Mouse (Mus musculus): ENCODE data around the gene Phpt1.
A peak's percentile ranks its signal among the peaks of the same experiment; 100 is the strongest.
"Not testable (repeated sequence)": the region's sequence is repeated elsewhere in the genome, so short reads cannot be mapped to it uniquely, and the experiment has no call there.

Phpt1 gene

DNA sequence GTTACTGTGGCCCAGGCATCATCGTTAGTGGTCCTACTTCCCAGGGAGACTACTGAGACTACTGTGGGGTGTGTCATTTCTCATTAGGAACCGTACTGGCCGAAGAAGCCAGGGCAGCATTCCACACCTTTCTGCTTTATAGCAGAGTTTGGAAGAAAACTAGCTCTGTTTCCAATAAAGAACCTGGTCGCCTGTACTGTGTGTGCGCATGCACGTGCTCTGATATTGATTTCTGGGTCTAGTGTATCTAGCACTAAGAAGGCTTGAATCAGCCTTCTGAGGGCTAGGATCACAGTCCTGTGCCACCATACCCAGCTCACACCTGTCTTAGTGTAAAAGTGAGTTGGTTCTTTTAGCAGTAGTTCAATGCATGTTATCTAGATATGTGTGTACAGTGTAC, 16.2 kb downstream of the Phpt1 start:
- no peak for DNase-seq

- DNase-seq = no peak
Observed at GRCm38 (mm10) chr2:25557964-25558360, 17.1 kb downstream of the Phpt1 start.

GRCm38 (mm10) chr2:25557221-25557963, 17.6 kb downstream of the Phpt1 start, which contains the start of gene Edf1:
TSS of gene Edf1 (plus strand) at chr2:25557847.
- peak; percentile 95 for DNase-seq

DNA sequence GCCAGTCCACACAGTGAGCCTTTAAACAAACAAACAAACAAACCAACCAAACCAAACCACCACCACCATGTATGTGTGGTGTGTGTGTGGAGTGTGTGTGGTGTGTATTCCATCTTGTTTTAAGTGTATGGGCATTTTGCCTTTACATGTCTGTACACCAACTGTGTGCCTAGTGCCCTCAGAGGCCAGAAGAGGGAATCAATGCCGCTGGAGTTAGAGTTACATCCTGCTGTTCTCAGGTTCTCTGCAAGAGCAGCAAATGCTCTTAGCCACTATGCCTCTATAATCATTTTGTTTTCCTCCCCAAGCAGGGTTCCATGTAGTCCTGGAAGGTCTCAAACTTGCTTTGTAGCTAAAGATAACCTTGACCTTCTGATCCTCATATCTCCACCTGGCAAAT, 18.7 kb downstream of the Phpt1 start:
- no peak for DNase-seq

DNA sequence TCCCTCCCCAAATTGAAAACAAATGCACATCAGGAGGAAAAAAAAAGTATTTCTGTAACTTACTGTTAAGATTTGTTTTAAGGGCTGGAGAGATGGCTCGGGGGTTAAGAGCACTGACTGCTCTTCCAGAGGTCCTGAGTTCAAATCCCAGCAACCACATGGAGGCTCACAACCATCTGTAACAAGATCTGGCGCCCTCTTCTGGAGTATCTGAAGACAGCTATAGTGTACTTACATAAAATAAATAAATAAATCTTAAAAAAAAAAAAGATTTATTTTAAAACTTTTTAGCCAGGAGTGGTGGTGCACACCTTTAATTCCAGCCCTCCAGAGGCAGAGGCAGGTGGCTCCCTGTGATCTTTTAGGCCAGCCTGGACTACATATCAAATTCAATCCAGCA, 19.5 kb downstream of the Phpt1 start:
- not testable (repeated sequence) for DNase-seq

GRCm38 (mm10) chr2:25553171-25553786, 21.7 kb downstream of the Phpt1 start:
- DNase-seq = not testable (repeated sequence)

DNA sequence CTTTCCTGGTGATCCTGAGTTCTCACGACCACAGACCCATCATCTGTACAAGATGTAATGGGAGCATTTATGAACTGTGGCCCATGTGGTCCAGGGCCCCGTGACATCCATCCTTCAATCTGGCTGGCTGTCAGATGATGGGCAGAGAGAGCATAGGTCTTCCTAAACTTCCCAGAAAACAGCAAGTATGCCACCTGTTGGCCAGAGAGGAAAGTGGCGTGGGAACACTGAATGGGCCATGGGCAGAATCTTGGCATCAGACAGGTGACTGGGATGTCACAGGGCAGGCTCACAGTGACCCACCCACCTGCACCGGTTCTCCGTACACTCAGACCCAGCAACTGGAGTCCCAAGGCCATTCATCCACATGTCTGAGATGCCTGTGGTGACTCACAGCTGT, 23.8 kb downstream of the Phpt1 start:
- DNase-seq = peak; percentile 62

GRCm38 (mm10) chr2:25549021-25549991, 25.7 kb downstream of the Phpt1 start:
- DNase-seq = peak; percentile 69

DNA sequence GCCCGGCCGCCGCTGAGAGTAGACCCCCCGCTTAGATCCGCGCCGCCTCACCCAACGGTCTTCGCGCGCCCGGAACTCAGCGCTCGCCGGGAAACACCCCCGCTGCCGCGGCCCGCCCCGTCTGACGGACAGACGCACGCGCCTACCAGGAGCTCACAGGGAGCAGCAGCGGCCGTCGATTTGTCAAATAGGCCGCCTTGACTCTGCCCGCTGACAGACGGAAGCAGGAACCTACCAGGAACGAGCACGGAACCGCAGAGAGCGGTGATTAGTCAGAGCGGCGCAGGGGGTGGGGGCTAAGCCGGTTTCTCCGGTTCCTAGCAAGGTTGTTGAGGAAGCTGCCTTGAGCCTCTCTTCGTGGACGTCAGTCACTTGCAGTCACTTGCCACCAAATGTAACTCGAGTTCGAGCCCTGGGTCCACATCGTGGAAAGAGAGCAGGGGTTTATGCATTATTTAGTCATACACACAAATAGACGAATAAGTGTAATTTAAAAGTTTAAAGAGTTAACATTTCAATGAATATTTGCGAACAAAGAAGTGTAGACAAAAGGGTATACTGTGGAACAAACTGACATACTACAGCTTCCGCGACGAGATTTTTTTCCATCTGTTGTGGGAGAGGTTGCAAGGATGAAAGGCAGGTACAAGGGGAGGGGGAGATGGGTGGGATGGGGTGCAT, 28.1 kb downstream of the Phpt1 start, which contains the start of gene Traf2:
Traf2 (minus strand) TSS at position 130 of the 681 bp plus-strand sequence.
- DNase-seq = peak; percentile 98

DNA sequence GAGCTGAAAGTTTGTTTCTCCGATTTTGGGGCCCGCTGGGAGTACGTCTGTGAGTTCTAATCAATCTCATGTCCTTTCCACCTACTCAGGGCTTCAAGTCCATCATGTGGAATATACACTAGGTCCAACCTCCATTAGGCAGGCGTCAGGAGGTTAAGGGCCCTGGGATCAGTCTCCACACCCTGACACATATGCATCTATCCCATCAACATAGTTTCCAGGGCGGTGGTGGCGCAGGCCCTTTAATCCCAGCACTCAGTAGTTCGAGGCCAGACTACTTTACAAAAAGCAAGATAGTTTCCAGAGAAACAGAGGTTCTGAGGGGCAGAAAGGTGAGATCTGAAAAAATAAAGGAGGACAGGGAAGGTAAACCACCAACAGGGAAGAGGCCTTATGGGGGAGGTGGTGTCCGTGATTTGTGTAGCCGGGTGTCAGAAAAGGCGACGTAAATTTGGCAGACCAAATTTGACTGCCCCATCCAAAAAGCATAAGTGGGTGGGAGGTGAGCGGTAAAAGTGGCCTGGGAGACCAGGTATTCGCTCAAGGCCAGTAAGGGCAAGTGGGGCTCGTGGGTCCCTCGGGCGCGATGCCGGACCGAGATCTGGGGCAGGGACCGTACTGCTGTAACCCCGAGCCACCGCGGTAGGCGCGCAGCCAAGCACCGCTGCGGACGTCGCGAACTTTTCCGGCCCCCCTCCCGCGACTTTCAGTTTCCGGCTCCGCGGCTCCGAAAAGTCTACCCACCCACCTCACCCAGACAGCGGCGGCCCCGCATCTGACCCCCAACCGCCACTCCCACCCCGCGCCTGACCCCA, 28.8 kb downstream of the Phpt1 start:
- no peak for DNase-seq

DNA sequence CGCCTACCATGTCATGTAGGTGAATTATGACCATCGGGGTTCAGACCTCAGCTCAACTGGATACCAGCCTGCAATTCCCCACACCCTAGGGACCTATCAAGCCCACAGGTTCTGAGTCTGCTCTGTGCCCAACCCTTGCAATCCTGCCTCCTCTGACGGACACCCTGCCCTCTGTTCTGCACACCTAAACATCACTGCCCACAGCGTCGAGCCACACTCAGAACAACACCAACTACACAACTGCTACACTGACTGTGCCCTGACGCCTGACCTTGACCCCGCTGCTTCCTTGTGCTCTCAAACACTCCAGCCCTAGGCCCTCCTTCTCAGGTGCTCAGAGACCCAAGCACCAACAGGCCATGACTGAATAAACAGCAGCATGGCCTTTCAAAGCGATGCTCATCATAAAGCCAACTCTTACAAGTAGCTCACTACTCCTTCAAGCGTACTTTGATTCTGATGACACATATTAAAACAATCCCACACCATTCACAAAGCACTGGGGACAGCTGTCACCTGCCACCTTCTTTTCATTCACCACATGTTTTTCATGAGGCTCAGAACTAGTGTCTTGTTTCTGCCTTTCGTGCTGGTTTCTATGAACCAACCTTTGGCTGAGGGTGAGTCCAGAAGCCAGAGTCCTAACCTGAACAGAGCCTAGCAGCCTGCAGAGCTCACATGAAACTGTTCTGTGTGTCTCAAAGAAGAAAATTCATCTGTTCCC, 33.2 kb downstream of the Phpt1 start:
- DNase-seq = no peak

DNA sequence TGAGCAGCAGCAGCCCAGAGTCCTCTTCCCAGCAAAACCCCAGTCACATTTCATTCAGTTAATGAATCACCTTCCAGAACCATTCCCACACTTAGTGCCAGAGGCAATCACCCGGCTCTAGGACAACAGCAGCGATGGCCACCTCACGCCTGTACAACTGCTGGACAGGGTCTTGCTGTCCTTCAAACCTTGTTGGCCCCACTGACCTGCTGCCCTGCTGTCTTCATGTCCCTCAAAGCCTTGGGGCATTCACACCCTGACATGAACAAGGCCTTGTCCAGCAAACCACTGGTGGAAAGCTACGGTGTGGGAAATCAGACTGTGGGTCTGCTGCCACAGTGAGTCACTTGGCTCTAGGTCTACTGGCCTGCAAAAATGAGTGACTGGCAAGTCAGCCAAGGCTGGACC, 34.5 kb downstream of the Phpt1 start:
- DNase-seq = no peak

- no peak for DNase-seq
Observed at GRCm38 (mm10) chr2:25536531-25536930, 38.5 kb downstream of the Phpt1 start.

- no peak for DNase-seq
Observed at GRCm38 (mm10) chr2:25534866-25535182, 40.2 kb downstream of the Phpt1 start.

GRCm38 (mm10) chr2:25534178-25534865, 40.7 kb downstream of the Phpt1 start:
- DNase-seq = no peak

DNA sequence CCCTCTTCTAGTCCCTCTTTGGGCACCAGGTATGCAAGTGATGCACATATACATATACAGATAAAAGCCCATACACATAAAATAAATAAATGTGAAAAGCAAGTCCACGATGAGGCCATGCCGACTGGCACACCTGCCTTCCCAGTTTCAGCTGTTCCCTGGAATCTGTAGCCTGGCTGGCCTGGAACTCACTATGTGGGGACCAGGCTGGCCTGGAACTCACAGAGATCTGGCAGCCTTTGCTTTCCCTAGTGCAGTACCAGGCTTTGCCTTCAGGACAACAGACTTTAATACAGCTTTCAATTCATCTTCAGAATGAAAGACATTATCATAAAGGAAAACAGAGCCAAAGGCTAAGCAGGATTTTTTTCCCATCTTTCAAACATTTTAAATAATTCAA, 41.3 kb downstream of the Phpt1 start:
- no peak for DNase-seq

- DNase-seq = no peak
Observed at GRCm38 (mm10) chr2:25526510-25527302, 48.3 kb downstream of the Phpt1 start.

Data from thymus, postnatal 4 days (tissue).